Mouse (Mus musculus): ENCODE measurements at regions not wholly inside any gene's neighbourhood (a gene's known extent, or its start where the extent isn't known, plus 50 kb on each side); places are given as distances from the start of the nearest gene placed in this dataset.
A peak's percentile ranks its signal among the peaks of the same experiment; 100 is the strongest.

DNA sequence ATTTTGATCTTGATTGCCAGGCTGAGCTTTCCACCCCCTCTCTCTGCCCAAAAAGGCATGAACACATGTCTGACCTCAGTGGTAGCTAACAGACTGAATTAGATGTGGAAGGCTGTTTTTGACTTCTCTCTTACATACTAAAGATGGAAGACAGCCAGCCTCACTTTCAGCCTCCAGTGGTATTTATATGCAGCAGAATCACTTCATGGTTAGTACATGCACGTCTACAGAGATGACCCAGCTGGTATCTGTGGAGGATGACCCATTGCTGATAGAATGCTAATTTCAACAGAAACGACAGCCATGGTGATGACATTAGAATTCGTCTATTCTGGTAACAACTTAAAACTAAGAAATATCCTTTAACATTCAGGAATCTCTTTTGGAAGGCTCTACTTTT, 630.8 kb downstream of the Cetn3 start:
- ATAC-seq (ENCODE audit: low FRiP score, low read depth), result no peak
- WGBS, result 75% methylated on average over 3 of the region's 3 CpGs
- H3K36me3 ChIP-seq (ENCODE audit: control insufficient read depth, insufficient read depth, low read length), result no peaks in the 10 kb centered on the region
- no peaks in the 10 kb centered on the region for H3K4me1 ChIP-seq (ENCODE audit: control insufficient read depth, insufficient read depth, low read length)
- no peak overlapping the region for H3K4me3 ChIP-seq (replicated peaks; ENCODE audit: low read length)
- no peaks in the 10 kb centered on the region for H3K9me3 ChIP-seq (ENCODE audit: control insufficient read depth, low read length)
- no peak for TF ChIP-seq POLR2A (IDR thresholded peaks at IDR 0.05; ENCODE audit: borderline replicate concordance, extremely low read depth, insufficient read depth, insufficient read length)
- no peaks in the 10 kb centered on the region for H3K27me3 ChIP-seq (ENCODE audit: control insufficient read depth, insufficient read depth, low read length)
- H3K27ac ChIP-seq (replicated peaks; ENCODE audit: low read depth, low read length), result no peak overlapping the region
- no peak overlapping the region for H3K9ac ChIP-seq (ENCODE audit: low read depth, low read length, severe bottlenecking)
- no peak for DNase-seq (ENCODE audit: low spot score)
- no peak overlapping the region for H3K4me2 ChIP-seq (replicated peaks; ENCODE audit: low read depth, low read length, severe bottlenecking)

DNA sequence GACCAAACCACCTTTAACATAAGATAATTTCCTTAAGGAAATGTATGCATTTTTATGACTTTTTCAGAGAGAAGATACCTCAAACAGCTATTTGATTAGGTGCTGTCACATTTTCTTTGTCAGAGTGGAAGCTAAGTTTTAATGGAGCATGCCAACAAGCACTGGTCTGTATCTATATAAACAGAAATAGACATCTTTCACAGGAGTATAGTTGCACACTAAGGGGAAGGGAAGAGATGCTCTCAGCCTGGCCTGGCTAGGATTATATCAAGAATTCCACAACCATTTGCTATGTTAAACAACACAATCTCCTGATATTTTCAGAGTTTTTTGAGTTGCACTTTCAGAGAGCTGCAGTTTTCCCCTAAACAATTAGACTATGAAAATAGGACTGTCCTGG, 638.1 kb downstream of the Cetn3 start:
- no peak for TF ChIP-seq POLR2A (IDR thresholded peaks at IDR 0.05; ENCODE audit: borderline replicate concordance, extremely low read depth, insufficient read depth, insufficient read length)
- Histone ChIP-seq H3K4me3 (replicated peaks; ENCODE audit: low read length) (no peak overlapping the region), H3K36me3 (ENCODE audit: control insufficient read depth, insufficient read depth, low read length) (no peaks in the 10 kb centered on the region), H3K27ac (replicated peaks; ENCODE audit: low read depth, low read length) (no peak overlapping the region), H3K4me1 (ENCODE audit: control insufficient read depth, insufficient read depth, low read length) (no peaks in the 10 kb centered on the region), H3K27me3 (ENCODE audit: control insufficient read depth, insufficient read depth, low read length) (no peaks in the 10 kb centered on the region), H3K4me2 (replicated peaks; ENCODE audit: low read depth, low read length, severe bottlenecking) (no peak overlapping the region), H3K9ac (ENCODE audit: low read depth, low read length, severe bottlenecking) (no peak overlapping the region), H3K9me3 (ENCODE audit: control insufficient read depth, low read length) (no peaks in the 10 kb centered on the region)
- no peak for ATAC-seq (ENCODE audit: low FRiP score, low read depth)
- no peak for DNase-seq (ENCODE audit: low spot score)

DNA sequence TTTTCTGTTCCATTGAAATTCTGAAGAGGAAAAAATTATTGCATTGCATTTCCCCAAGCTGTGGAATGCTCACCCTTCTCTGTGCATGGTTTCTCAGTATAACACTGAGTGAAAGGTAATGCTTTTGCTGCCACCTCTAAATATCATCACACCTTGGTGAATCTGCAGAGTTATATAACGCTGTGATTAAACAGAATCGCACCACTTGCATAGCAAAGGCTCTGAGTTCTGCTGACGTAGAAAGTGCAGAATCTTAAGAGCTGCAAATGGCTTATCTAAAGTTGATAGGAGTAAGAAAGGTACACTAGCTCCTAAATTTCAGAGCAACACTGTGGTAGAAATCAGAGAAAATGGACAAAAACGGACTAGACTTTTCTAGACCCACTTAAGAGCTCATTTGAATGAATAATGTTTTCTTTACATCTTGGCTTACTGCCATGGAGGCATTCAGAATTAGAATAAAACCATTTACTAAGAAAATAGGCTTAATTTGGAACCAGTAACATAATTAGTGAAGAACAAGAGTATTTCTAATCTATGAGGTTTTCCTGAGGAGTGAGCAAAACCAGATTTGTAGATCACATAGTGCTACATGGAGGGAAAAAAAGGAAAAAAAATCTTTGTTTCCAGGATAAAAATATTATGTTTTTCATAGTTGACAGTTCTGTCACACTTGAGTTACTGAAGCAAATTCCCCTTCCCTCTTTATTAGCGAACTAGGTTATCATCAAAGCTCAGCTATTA, 641.2 kb downstream of the Cetn3 start:
- Histone ChIP-seq H3K27ac (replicated peaks; ENCODE audit: low read depth, low read length) (no peak overlapping the region), H3K9ac (ENCODE audit: low read depth, low read length, severe bottlenecking) (no peak overlapping the region), H3K27me3 (ENCODE audit: control insufficient read depth, insufficient read depth, low read length) (no peaks in the 10 kb centered on the region), H3K4me1 (ENCODE audit: control insufficient read depth, insufficient read depth, low read length) (no peaks in the 10 kb centered on the region), H3K36me3 (ENCODE audit: control insufficient read depth, insufficient read depth, low read length) (no peaks in the 10 kb centered on the region), H3K9me3 (ENCODE audit: control insufficient read depth, low read length) (no peaks in the 10 kb centered on the region), H3K4me2 (replicated peaks; ENCODE audit: low read depth, low read length, severe bottlenecking) (no peak overlapping the region), H3K4me3 (replicated peaks; ENCODE audit: low read length) (no peak overlapping the region)
- TF ChIP-seq POLR2A (IDR thresholded peaks at IDR 0.05; ENCODE audit: borderline replicate concordance, extremely low read depth, insufficient read depth, insufficient read length), result no peak
- no peak for ATAC-seq (ENCODE audit: low FRiP score, low read depth)
- WGBS, result 77% methylated on average over 5 of the region's 5 CpGs
- DNase-seq (ENCODE audit: low spot score), result no peak

GRCm38 (mm10) chr13:82424732-82425341, 642.0 kb downstream of the Cetn3 start:
- Histone ChIP-seq H3K4me1 (ENCODE audit: control insufficient read depth, insufficient read depth, low read length) (no peaks in the 10 kb centered on the region), H3K4me2 (replicated peaks; ENCODE audit: low read depth, low read length, severe bottlenecking) (no peak overlapping the region), H3K9me3 (ENCODE audit: control insufficient read depth, low read length) (no peaks in the 10 kb centered on the region), H3K36me3 (ENCODE audit: control insufficient read depth, insufficient read depth, low read length) (no peaks in the 10 kb centered on the region), H3K27me3 (ENCODE audit: control insufficient read depth, insufficient read depth, low read length) (no peaks in the 10 kb centered on the region), H3K27ac (replicated peaks; ENCODE audit: low read depth, low read length) (no peak overlapping the region), H3K4me3 (replicated peaks; ENCODE audit: low read length) (no peak overlapping the region), H3K9ac (ENCODE audit: low read depth, low read length, severe bottlenecking) (no peak overlapping the region)
- no peak for DNase-seq (ENCODE audit: low spot score)
- no peak for ATAC-seq (ENCODE audit: low FRiP score, low read depth)
- TF ChIP-seq POLR2A (IDR thresholded peaks at IDR 0.05; ENCODE audit: borderline replicate concordance, extremely low read depth, insufficient read depth, insufficient read length), result no peak
- WGBS, result 77% methylated on average over 10 of the region's 10 CpGs

GRCm38 (mm10) chr13:82432411-82432810, 649.5 kb downstream of the Cetn3 start:
- Histone ChIP-seq H3K4me3 (replicated peaks; ENCODE audit: low read length) (no peak overlapping the region), H3K9ac (ENCODE audit: low read depth, low read length, severe bottlenecking) (no peak overlapping the region), H3K4me2 (replicated peaks; ENCODE audit: low read depth, low read length, severe bottlenecking) (no peak overlapping the region), H3K4me1 (ENCODE audit: control insufficient read depth, insufficient read depth, low read length) (no peaks in the 10 kb centered on the region), H3K27ac (replicated peaks; ENCODE audit: low read depth, low read length) (no peak overlapping the region), H3K36me3 (ENCODE audit: control insufficient read depth, insufficient read depth, low read length) (no peaks in the 10 kb centered on the region), H3K9me3 (ENCODE audit: control insufficient read depth, low read length) (no peaks in the 10 kb centered on the region), H3K27me3 (ENCODE audit: control insufficient read depth, insufficient read depth, low read length) (no peaks in the 10 kb centered on the region)
- ATAC-seq (ENCODE audit: low FRiP score, low read depth) (no peak), DNase-seq (ENCODE audit: low spot score) (peak; percentile 16)
- TF ChIP-seq POLR2A (IDR thresholded peaks at IDR 0.05; ENCODE audit: borderline replicate concordance, extremely low read depth, insufficient read depth, insufficient read length), result no peak
- 50% methylated on average over 2 of the region's 2 CpGs for WGBS

Data from limb, embryonic 14.5 days (tissue).